Mouse (Mus musculus) left cerebral cortex, postnatal 4 days (tissue): ENCODE measurements around the gene Blmh. TPM values are rescaled to one million over a fixed set of nuclear protein-coding genes. Genes with fewer than 3 reads are reported as not detected.

Experiments
- DNase-seq: peaks from one replicate; pipeline ENCODE4 v3.0.0-alpha.2; 2022
- intact Hi-C: fragments of 180-260 bp; cut with DNase I; formaldehyde crosslinking; loops from one replicate; pipeline ENCODE4 v1.15.1; 2025
- total RNA-seq, 2 experiments: library from RNA; stranded (reverse); gene quantifications; 2 replicates each; pipeline ENCODE4 v1.2.3; 2021

The Blmh gene
- 10 to 100 TPM; 80.8 to 89.7 TPM for total RNA-seq

GRCm38 (mm10) chr11:76924759-76925236 is at the start of gene Blmh:
Gene Blmh (plus strand): TSS chr11:76924809.
- intact Hi-C loops = no loop called here
- DNase-seq = no peak

- intact Hi-C loops = no loop called here
- DNase-seq = no peak
These were observed 44.8 kb upstream of the Blmh start for GRCm38 (mm10) chr11:76879816-76880215.

GRCm38 (mm10) chr11:76884451-76884850 is 40.2 kb upstream of the Blmh start:
- no peak for DNase-seq
- intact Hi-C loops = no loop called here

- no peak for DNase-seq
- intact Hi-C loops = no loop called here
These were observed 35.1 kb upstream of the Blmh start for GRCm38 (mm10) chr11:76889339-76890164.

- no peak for DNase-seq
- intact Hi-C loops = no loop called here
These were observed 33.4 kb upstream of the Blmh start for GRCm38 (mm10) chr11:76891171-76891570.

GRCm38 (mm10) chr11:76891738-76892349 is 32.8 kb upstream of the Blmh start:
- no peak for DNase-seq
- intact Hi-C loops = no loop called here

GRCm38 (mm10) chr11:76892972-76893371 is 31.6 kb upstream of the Blmh start:
- DNase-seq = no peak
- intact Hi-C loops = no loop called here

- no peak for DNase-seq
- intact Hi-C loops = no loop called here
These were observed 31.0 kb upstream of the Blmh start for GRCm38 (mm10) chr11:76893570-76893969.

GRCm38 (mm10) chr11:76894240-76894639 is 30.4 kb upstream of the Blmh start:
- peak; percentile 61 for DNase-seq

GRCm38 (mm10) chr11:76896360-76896759 is 28.2 kb upstream of the Blmh start:
- DNase-seq = no peak
- intact Hi-C loops = no loop called here

More at GRCm38 (mm10) chr11:76894240-76894639, 30.4 kb upstream of the Blmh start:
- intact Hi-C loops = no loop called here

GRCm38 (mm10) chr11:76897126-76897525 is 27.5 kb upstream of the Blmh start:
- DNase-seq = no peak
- intact Hi-C loops = no loop called here

- intact Hi-C loops = no loop called here
- DNase-seq = no peak
These were observed 26.7 kb upstream of the Blmh start for GRCm38 (mm10) chr11:76897871-76898270.

- intact Hi-C loops = no loop called here
- no peak for DNase-seq
These were observed 25.9 kb upstream of the Blmh start for GRCm38 (mm10) chr11:76898751-76899150.

GRCm38 (mm10) chr11:76899758-76900738 is 24.6 kb upstream of the Blmh start:
- intact Hi-C loops = no loop called here
- DNase-seq = peak; percentile 28

- DNase-seq = no peak
- intact Hi-C loops = no loop called here
These were observed 22.8 kb upstream of the Blmh start, which contains the start of gene Tmigd1 for GRCm38 (mm10) chr11:76901579-76902361. Gene Tmigd1 (plus strand): TSS chr11:76902159.

- intact Hi-C loops = no loop called here
- no peak for DNase-seq
These were observed 20.3 kb upstream of the Blmh start for GRCm38 (mm10) chr11:76904340-76904739.

GRCm38 (mm10) chr11:76908651-76909050 is 16.0 kb upstream of the Blmh start:
- DNase-seq = no peak
- intact Hi-C loops = no loop called here

- DNase-seq = peak; percentile 49
These were observed 13.1 kb upstream of the Blmh start for GRCm38 (mm10) chr11:76911325-76912054.

GRCm38 (mm10) chr11:76912055-76912395 is 12.6 kb upstream of the Blmh start:
- intact Hi-C loops = no loop called here
- peak; percentile 46 for DNase-seq

More at GRCm38 (mm10) chr11:76911325-76912054, 13.1 kb upstream of the Blmh start:
- intact Hi-C loops = no loop called here
